Mouse (Mus musculus) forebrain, embryonic 16.5 days (tissue): Measurements from ENCODE around the gene Rffl. TPM values are rescaled to one million over a fixed set of nuclear protein-coding genes. Genes with fewer than 3 reads are reported as not detected.

ENCODE experiments used
- ATAC-seq: fragments of 200-750 bp; cut with Nextera tagmentation; 2 replicates; pipeline ENCODE4 v1.8.0; 2017; ENCODE audit warnings: mild to moderate bottlenecking, moderate library complexity
- H3K27ac ChIP-seq: fragments of 300-500 bp; sonication (generic); 2 replicates; pipeline ENCODE4 v1.5.1; 2014; ENCODE audit warnings: low read length, control low read depth
- H3K27me3 ChIP-seq: fragments of 300-500 bp; sonication (generic); replicated peaks from 2 replicates; pipeline ENCODE4 v1.6.1; 2014; ENCODE audit warnings: low read length; ENCODE audit not compliant: control insufficient read depth, insufficient read depth
- H3K36me3 ChIP-seq: fragments of 300-500 bp; sonication (generic); 2 replicates; pipeline ENCODE4 v1.6.1; 2014; ENCODE audit not compliant: control insufficient read depth, insufficient read depth
- H3K4me1 ChIP-seq: fragments of 300-500 bp; sonication (generic); replicated peaks from 2 replicates; pipeline ENCODE4 v1.6.1; 2014; ENCODE audit warnings: low read length; ENCODE audit not compliant: control insufficient read depth, insufficient read depth
- H3K4me2 ChIP-seq: fragments of 300-500 bp; sonication (generic); 2 replicates; pipeline ENCODE4 v1.6.1; 2014; ENCODE audit warnings: mild to moderate bottlenecking, low read length, control low read depth
- H3K4me3 ChIP-seq: fragments of 300-500 bp; sonication (generic); replicated peaks from 2 replicates; pipeline ENCODE4 v1.5.1; 2014; ENCODE audit warnings: mild to moderate bottlenecking, low read length, control low read depth
- H3K9ac ChIP-seq: fragments of 300-500 bp; sonication (generic); replicated peaks from 2 replicates; pipeline ENCODE4 v1.6.1; 2014; ENCODE audit warnings: low read depth, low read length, control low read depth
- H3K9me3 ChIP-seq: fragments of 300-500 bp; sonication (generic); 2 replicates; pipeline ENCODE4 v1.6.1; 2016; ENCODE audit warnings: low read length; ENCODE audit not compliant: control insufficient read depth
- WGBS: fragments of 180-500 bp; shearing (Covaris S2); extraction: QIAGEN DNeasy Blood & Tissue Kit; methylation state at CpG from one replicate; pipeline ENCODE4 v1.1.7; 2014; 5-methylcytosine and 5-hydroxymethylcytosine counted together
- polyA plus RNA-seq: library from polyadenylated mRNA; unstranded; fragments of >200 nt; fragmentation: Nextera tagmentation; extraction: Ambion mirVana; gene quantifications from 2 replicates; pipeline ENCODE4 v1.2.1, GENCODE M21; 2015

Rffl gene
- polyA plus RNA-seq, 1 experiment from 2014 or later, result 8.8 TPM

- H3K4me2 ChIP-seq, result no peak overlapping the region
- H3K9ac ChIP-seq, result no peak overlapping the region
- H3K27me3 ChIP-seq, result no peaks in the 10 kb centered on the region
- no peaks in the 10 kb centered on the region for H3K36me3 ChIP-seq
- peaks cover 6% of the 10 kb centered on the region for H3K4me1 ChIP-seq
- H3K9me3 ChIP-seq, result no peaks in the 10 kb centered on the region
- no peak overlapping the region for H3K4me3 ChIP-seq
- no peak overlapping the region for H3K27ac ChIP-seq
- no peak for ATAC-seq
- 73% methylated on average over 8 of the region's 8 CpGs for WGBS
These were observed 12.2 kb upstream of the Rffl start for GRCm38 (mm10) chr11:82883180-82883579.

GRCm38 (mm10) chr11:82877726-82878344 lies 6.8 kb upstream of the Rffl start:
- Histone ChIP-seq H3K9ac (no peak overlapping the region), H3K4me3 (no peak overlapping the region), H3K4me2 (no peak overlapping the region), H3K27me3 (no peaks in the 10 kb centered on the region), H3K4me1 (no peaks in the 10 kb centered on the region), H3K27ac (no peak overlapping the region), H3K9me3 (no peaks in the 10 kb centered on the region), H3K36me3 (no peaks in the 10 kb centered on the region)
- WGBS, result 76% methylated on average over 7 of the region's 7 CpGs
- ATAC-seq, result no peak

- no peak overlapping the region for H3K4me3 ChIP-seq
- no peak for ATAC-seq
- no peak overlapping the region for H3K27ac ChIP-seq
- 0 out of 2 replicates have a peak, but pooled peaks cover 2% of the 10 kb centered on the region for H3K4me1 ChIP-seq
- H3K4me2 ChIP-seq, result no peak overlapping the region
- H3K9me3 ChIP-seq, result no peaks in the 10 kb centered on the region
- 96% methylated on average over 5 of the region's 5 CpGs for WGBS
- no peaks in the 10 kb centered on the region for H3K27me3 ChIP-seq
- H3K36me3 ChIP-seq, result no peaks in the 10 kb centered on the region
- no peak overlapping the region for H3K9ac ChIP-seq
These were observed 4.6 kb upstream of the Rffl start for GRCm38 (mm10) chr11:82875631-82876030.

- Histone ChIP-seq H3K4me1 (0 out of 2 replicates have a peak, but pooled peaks cover 6% of the 10 kb centered on the region), H3K4me2 (no peak overlapping the region), H3K36me3 (no peaks in the 10 kb centered on the region), H3K27ac (no peak overlapping the region), H3K27me3 (no peaks in the 10 kb centered on the region), H3K4me3 (no peak overlapping the region), H3K9me3 (no peaks in the 10 kb centered on the region), H3K9ac (no peak overlapping the region)
- 85% methylated on average over 5 of the region's 5 CpGs for WGBS
- ATAC-seq, result no peak
These were observed 3.9 kb upstream of the Rffl start for GRCm38 (mm10) chr11:82874924-82875323.

GRCm38 (mm10) chr11:82870173-82871030 lies 608 bp downstream of the Rffl start:
- no peak overlapping the region for H3K27ac ChIP-seq

GRCm38 (mm10) chr11:82869506-82870172 lies 1.4 kb downstream of the Rffl start:
- 63% methylated on average over 9 of the region's 9 CpGs for WGBS
- Histone ChIP-seq H3K27ac (no peak overlapping the region), H3K9ac (no peak overlapping the region), H3K27me3 (no peaks in the 10 kb centered on the region), H3K36me3 (no peaks in the 10 kb centered on the region), H3K9me3 (no peaks in the 10 kb centered on the region), H3K4me3 (peak overlapping the region; percentile 58), H3K4me2 (peak overlapping the region; percentile 48), H3K4me1 (peaks cover 16% of the 10 kb centered on the region)
- no peak for ATAC-seq

More at GRCm38 (mm10) chr11:82870173-82871030, 608 bp downstream of the Rffl start:
- Histone ChIP-seq H3K27me3 (no peaks in the 10 kb centered on the region), H3K9ac (peak overlapping the region; percentile 55), H3K4me3 (peak overlapping the region; percentile 58), H3K4me2 (peak overlapping the region; percentile 48), H3K9me3 (no peaks in the 10 kb centered on the region), H3K4me1 (peaks cover 16% of the 10 kb centered on the region), H3K36me3 (no peaks in the 10 kb centered on the region)
- ATAC-seq, result peak; percentile 21
- 6% methylated on average over 36 of the region's 36 CpGs for WGBS

- Histone ChIP-seq H3K27ac (no peak overlapping the region), H3K9ac (no peak overlapping the region), H3K4me2 (no peak overlapping the region), H3K4me1 (peaks cover 22% of the 10 kb centered on the region), H3K4me3 (no peak overlapping the region), H3K9me3 (no peaks in the 10 kb centered on the region), H3K36me3 (no peaks in the 10 kb centered on the region), H3K27me3 (no peaks in the 10 kb centered on the region)
- ATAC-seq, result no peak
- 44% methylated on average over 5 of the region's 5 CpGs for WGBS
These were observed 3.1 kb downstream of the Rffl start for GRCm38 (mm10) chr11:82867956-82868355.

GRCm38 (mm10) chr11:82866850-82867564 lies 4.0 kb downstream of the Rffl start:
- H3K27ac ChIP-seq, result no peak overlapping the region
- H3K36me3 ChIP-seq, result no peaks in the 10 kb centered on the region
- H3K9ac ChIP-seq, result no peak overlapping the region

GRCm38 (mm10) chr11:82865957-82866356 lies 5.1 kb downstream of the Rffl start:
- H3K27me3 ChIP-seq, result no peaks in the 10 kb centered on the region
- H3K9me3 ChIP-seq, result no peaks in the 10 kb centered on the region
- no peaks in the 10 kb centered on the region for H3K36me3 ChIP-seq
- no peak overlapping the region for H3K27ac ChIP-seq
- H3K4me3 ChIP-seq, result no peak overlapping the region
- WGBS, result 84% methylated on average over 10 of the region's 10 CpGs
- H3K9ac ChIP-seq, result no peak overlapping the region
- H3K4me1 ChIP-seq, result peaks cover 35% of the 10 kb centered on the region
- no peak overlapping the region for H3K4me2 ChIP-seq
- no peak for ATAC-seq

More at GRCm38 (mm10) chr11:82866850-82867564, 4.0 kb downstream of the Rffl start:
- no peaks in the 10 kb centered on the region for H3K27me3 ChIP-seq
- no peak for ATAC-seq
- H3K4me1 ChIP-seq, result peaks cover 28% of the 10 kb centered on the region
- no peak overlapping the region for H3K4me3 ChIP-seq
- H3K4me2 ChIP-seq, result no peak overlapping the region
- whole genome bisulfite sequencing, result 29% methylated on average over 7 of the region's 7 CpGs
- no peaks in the 10 kb centered on the region for H3K9me3 ChIP-seq
